13 mouse cellular contexts compared by ENCODE assay signal in the genomic region with DNA sequence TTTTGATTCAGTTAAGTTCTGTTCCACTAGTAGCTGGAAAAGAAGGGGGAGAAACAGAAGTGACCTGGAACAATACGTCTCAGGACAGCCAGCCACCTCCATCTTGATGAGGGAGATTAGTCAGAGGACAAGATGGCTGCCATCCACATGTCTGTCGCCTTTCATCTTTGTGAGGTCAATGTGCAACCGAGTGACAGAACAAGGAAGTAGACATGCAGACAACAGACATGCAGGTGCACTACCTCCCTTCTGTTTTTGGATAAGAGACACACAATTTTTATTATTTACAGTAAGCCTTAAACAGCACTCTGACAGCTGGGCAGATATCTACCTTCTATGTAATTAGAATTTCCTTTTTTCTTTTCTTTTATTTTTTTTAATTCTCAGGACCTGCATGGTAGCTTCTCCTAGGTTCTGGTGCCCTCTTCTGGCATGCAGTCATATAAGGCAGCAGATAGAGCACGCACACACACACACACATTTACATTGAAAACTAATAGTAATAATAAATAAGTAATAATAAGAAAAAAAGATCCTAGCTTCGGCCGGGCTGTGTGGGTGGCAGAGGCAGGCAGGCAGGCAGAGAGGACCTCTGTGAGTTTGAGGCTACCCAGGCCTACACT. TPM values are rescaled to one million over a fixed set of nuclear protein-coding genes. Genes with fewer than 3 reads are reported as not detected.
A peak's percentile ranks its signal among the peaks of the same experiment; 100 is the strongest.
DNase-seq lines count a peak whose midpoint lies in the region; ATAC-seq and TF ChIP-seq lines count a peak whose summit lies in the region.
"Had no signal": no experiment of that assay in that cellular context is flagged by ENCODE, and none has a peak within 500 bp of the region (broad histone marks: within the 10 kb centered on the region; RNA-seq: fewer than 3 reads in every experiment).

No protein-coding gene starts in this region.

- H3K27me3 ChIP-seq in lung, embryonic 14.5 days (ENCODE audit: insufficient read depth, low read length) = no peaks in the 10 kb centered on the region
- H3K27me3 ChIP-seq in CH12.LX (replicated peaks) = no peaks in the 10 kb centered on the region
- H3K27me3 ChIP-seq: limb, embryonic 12.5 days had no signal

- H3K4me3 ChIP-seq in lung, embryonic 14.5 days (ENCODE audit: low read depth, low read length) = no peak overlapping the region
- no peak overlapping the region for H3K4me3 ChIP-seq in CH12.LX (replicated peaks in 1 of 3; ENCODE audit: low read depth in 2 of 3, low read length in 2 of 3, poor library complexity in 1 of 3)
- H3K4me3 ChIP-seq: layer of hippocampus, adult 2 months; limb, embryonic 12.5 days had no signal

- no peak for ATAC-seq in lung, embryonic 14.5 days (ENCODE audit: insufficient read depth)

- no peak; the same call in none of the 2 replicates for TF ChIP-seq RAD21 in CH12.LX (IDR thresholded peaks at IDR 0.05; ENCODE audit: low read depth, low read length)

- dilution Hi-C loops in CH12.LX (cut with MboI; ENCODE audit: extremely low pct_ligation_motif_present, extremely low pct_unique_long_range_greater_than_20kb, low sequenced_read_pairs) = no loop called here

- H3K79me2 ChIP-seq in CH12.LX (replicated peaks; ENCODE audit: control insufficient read depth, extremely low read depth, insufficient read depth, poor library complexity, severe bottlenecking) = no peaks in the 10 kb centered on the region

- no peak for TF ChIP-seq CTCF in lung, embryonic 14.5 days (IDR thresholded peaks at IDR 0.05; ENCODE audit: low read depth)
- TF ChIP-seq CTCF in CH12.LX (conservative IDR thresholded peaks at IDR 0.05 in 1 of 2, IDR thresholded peaks at IDR 0.05 in 1 of 2; ENCODE audit: low read depth in 2 of 2, low read length in 2 of 2) = no peak

- peaks cover 5% of the 10 kb centered on the region; the same call in 1 of the 2 replicates for H3K9me3 ChIP-seq in lung, embryonic 14.5 days (ENCODE audit: low read depth, low read length)
- H3K9me3 ChIP-seq in CH12.LX (replicated peaks; ENCODE audit: low read length) = peaks cover 30% of the 10 kb centered on the region

- peak; percentile 2 for DNase-seq in adrenal gland, postnatal 25 days
- no peak for DNase-seq in adrenal gland, adult (ENCODE audit: inconsistent age in 2 of 2, low spot score in 1 of 2)
- DNase-seq in lung, embryonic 14.5 days = peak; percentile 13
- no peak for DNase-seq in lung, adult 18-20 months
- peak; percentile 91 for DNase-seq in CH12.LX (ENCODE audit: extremely low read depth)
- peak; percentile 67 for DNase-seq in c-Kit-positive CD71-positive TER-119-positive erythroid progenitor cells, embryonic 14.5 days (ENCODE audit: low spot score)
- no peak for DNase-seq in urinary bladder, postnatal 4 days (ENCODE audit: low spot score in 2 of 2)
- no peak for DNase-seq in ovary, postnatal 36 days (ENCODE audit: low spot score)

- no peak overlapping the region for H3K4me2 ChIP-seq in lung, embryonic 14.5 days
- no peak overlapping the region for H3K4me2 ChIP-seq in CH12.LX (ENCODE audit: insufficient read depth, low read depth, poor library complexity, severe bottlenecking)
- H3K4me2 ChIP-seq: limb, embryonic 12.5 days had no signal

- H3K4me1 ChIP-seq in lung, embryonic 14.5 days (ENCODE audit: insufficient read depth) = no peaks in the 10 kb centered on the region
- H3K4me1 ChIP-seq in CH12.LX (ENCODE audit: control insufficient read depth in 1 of 2, insufficient read depth in 2 of 2) = peaks cover 0 to 4% of the 10 kb centered on the region in 2 experiments; a peak in 2 of 4 replicates

- 90% methylated on average over 6 of the region's 6 CpGs for WGBS in lung, embryonic 14.5 days

- in situ Hi-C loops in CH12.LX (cut with MboI; ENCODE audit: low pct_ligation_motif_present, low pct_unique_long_range_greater_than_20kb, low sequenced_read_pairs) = no loop called here

- no peak for TF ChIP-seq POLR2A in CH12.LX (IDR thresholded peaks at IDR 0.05; ENCODE audit: low read depth, low read length)

- H3K27ac ChIP-seq in lung, embryonic 14.5 days (ENCODE audit: low read depth) = no peak overlapping the region
- H3K27ac ChIP-seq in CH12.LX (ENCODE audit: insufficient read depth, low read depth) = no peak overlapping the region
- H3K27ac ChIP-seq: layer of hippocampus, adult 2 months; limb, embryonic 12.5 days had no signal

- no peak for TF ChIP-seq EP300 in CH12.LX (IDR thresholded peaks at IDR 0.05; ENCODE audit: low read length)

- H3K9ac ChIP-seq in lung, embryonic 14.5 days = no peak overlapping the region
- no peak overlapping the region for H3K9ac ChIP-seq in CH12.LX (ENCODE audit: insufficient read depth, low read depth)
- H3K9ac ChIP-seq: limb, embryonic 12.5 days had no signal

- no peaks in the 10 kb centered on the region for H3K36me3 ChIP-seq in lung, embryonic 14.5 days (ENCODE audit: insufficient read depth)
- peaks cover 3 to 25% of the 10 kb centered on the region in 2 experiments for H3K36me3 ChIP-seq in CH12.LX (replicated peaks in 1 of 2; ENCODE audit: control insufficient read depth in 1 of 2, insufficient read depth in 1 of 2, low read length in 1 of 2)
- H3K36me3 ChIP-seq: limb, embryonic 12.5 days had no signal

TF ChIP-seq in CH12.LX, 34 proteins besides CTCF, POLR2A, EP300 and RAD21:
- no peak for TF ChIP-seq ZKSCAN1 (IDR thresholded peaks at IDR 0.05; ENCODE audit: borderline replicate concordance, low read depth, low read length)
- no peak for TF ChIP-seq SIN3A (IDR thresholded peaks at IDR 0.05; ENCODE audit: low read length)
- TF ChIP-seq USF1 (IDR thresholded peaks at IDR 0.05; ENCODE audit: low read depth, low read length) = no peak
- no peak for TF ChIP-seq ZC3H11A (IDR thresholded peaks at IDR 0.05; ENCODE audit: low read depth, low read length)
- no peak for TF ChIP-seq GABPA (IDR thresholded peaks at IDR 0.05; ENCODE audit: insufficient replicate concordance, low read depth, low read length)
- TF ChIP-seq JUN (IDR thresholded peaks at IDR 0.05; ENCODE audit: insufficient read depth, low read depth, low read length) = no peak
- no peak for TF ChIP-seq MAX (IDR thresholded peaks at IDR 0.05; ENCODE audit: low read length)
- no peak for TF ChIP-seq POLR2AphosphoS2 (IDR thresholded peaks at IDR 0.05; ENCODE audit: low read depth, low read length)
- no peak for TF ChIP-seq BHLHE40 (IDR thresholded peaks at IDR 0.05; ENCODE audit: low read depth, low read length)
- no peak for TF ChIP-seq CHD2 (IDR thresholded peaks at IDR 0.05; ENCODE audit: low read length)
- TF ChIP-seq CHD1 (IDR thresholded peaks at IDR 0.05; ENCODE audit: low read depth, low read length) = no peak
- no peak for TF ChIP-seq TBP (conservative IDR thresholded peaks at IDR 0.05; ENCODE audit: low read depth, low read length)
- no peak for TF ChIP-seq HCFC1 (IDR thresholded peaks at IDR 0.05; ENCODE audit: low read depth, low read length)
- TF ChIP-seq ZMIZ1 (IDR thresholded peaks at IDR 0.05; ENCODE audit: low read depth, low read length) = no peak
- TF ChIP-seq USF2 (conservative IDR thresholded peaks at IDR 0.05; ENCODE audit: low read depth, low read length) = no peak
- TF ChIP-seq MYC (IDR thresholded peaks at IDR 0.05; ENCODE audit: low read depth, low read length) = no peak
- no peak for TF ChIP-seq NELFE (IDR thresholded peaks at IDR 0.05; ENCODE audit: low read depth, low read length)
TF ChIP-seq in CH12.LX: peak in this region for 0.

RNA-seq across cellular contexts. Expression of gene Csf2ra, which starts 4.4 kb away (rescaled TPM):
- 21.3 and 31.7 TPM in 2 replicates for total RNA-seq in adrenal gland, postnatal 25 days (2021)
- 24.4 and 24.6 TPM in 2 replicates for polyA plus RNA-seq in lung, embryonic 14.5 days (2014; fragmentation: Nextera tagmentation; extraction: Ambion mirVana)
- total RNA-seq in CH12.LX (2012; rRNA removed) (3.9 and 4.3 TPM in 2 replicates), CH12.LX (2014; rRNA removed) (2.3 and 2.9 TPM in 2 replicates)
- 6.6 and 10.4 TPM in 2 replicates for polyA plus RNA-seq in CH12.LX (2012; ENCODE audit: insufficient read length, low read depth)

RNA-seq across cellular contexts. Expression of gene Gm6020, which starts 40.1 kb away (rescaled TPM):
- total RNA-seq in adrenal gland, postnatal 25 days (2021) = not detected in 2 replicates
- not detected in 2 replicates for polyA plus RNA-seq in lung, embryonic 14.5 days (2014; fragmentation: Nextera tagmentation; extraction: Ambion mirVana)
- total RNA-seq in CH12.LX (2012; rRNA removed) (not detected in 2 replicates), CH12.LX (2014; rRNA removed) (not detected in 2 replicates)
- polyA plus RNA-seq in CH12.LX (2012; ENCODE audit: insufficient read length, low read depth) = not detected in 2 replicates
- total RNA-seq: layer of hippocampus, adult 2 months; neutrophil, adult 5-6 weeks had no signal
- polyA plus RNA-seq: heart, embryonic 14.5 days; limb, embryonic 12.5 days; stomach, embryonic 14.5 days had no signal

RNA-seq across cellular contexts. Expression of gene Gm7102, which starts 47.7 kb away (rescaled TPM):
- total RNA-seq in adrenal gland, postnatal 25 days (2021) = 0.33 TPM in 1 of 2 replicates, not detected in the other
- 0.16 and 0.37 TPM in 2 replicates for polyA plus RNA-seq in lung, embryonic 14.5 days (2014; fragmentation: Nextera tagmentation; extraction: Ambion mirVana)
- 0.08 TPM in 1 of 2 replicates, not detected in the other for total RNA-seq in CH12.LX (2012; rRNA removed)
- 0.28 and 0.31 TPM in 2 replicates for total RNA-seq in CH12.LX (2014; rRNA removed)
- polyA plus RNA-seq in CH12.LX (2012; ENCODE audit: insufficient read length, low read depth) = 0.78 and 2.1 TPM in 2 replicates
- total RNA-seq: neutrophil, adult 5-6 weeks had no signal
- polyA plus RNA-seq: heart, embryonic 14.5 days had no signal

Comparison
In these comparisons a context has a peak if more than half of its experiments do, and no peak if none do; other contexts are left out.
1. DNase-seq: peak in adrenal gland, postnatal 25 days (single experiment), lung, embryonic 14.5 days (single experiment), CH12.LX (single experiment) and c-Kit-positive CD71-positive TER-119-positive erythroid progenitor cells, embryonic 14.5 days (single experiment); none in adrenal gland, adult (0 of 2), lung, adult 18-20 months (0 of 2), urinary bladder, postnatal 4 days (0 of 2) and ovary, postnatal 36 days (single experiment).